Comparison of ENCODE assay signal across 8 mouse cellular contexts in genomic region chr7:5125549-5126406, GRCm38 (mm10). TPM values are rescaled to one million over a fixed set of nuclear protein-coding genes. Genes with fewer than 3 reads are reported as not detected.
DNase-seq lines count a peak whose midpoint lies in the region; ATAC-seq and TF ChIP-seq lines count a peak whose summit lies in the region.

Rasl2-9 (minus strand) TSS chr7:5125950.

- H3K4me3 ChIP-seq in hindbrain, embryonic 12.5 days: peak within 1 kb of the TSS; percentile 31
- H3K4me3 ChIP-seq in lung, postnatal 0 days (ENCODE audit: low read depth, low read length): peak within 1 kb of the TSS; percentile 32

- in situ Hi-C loops in Patski (cut with MboI; ENCODE audit: low pct_unique_long_range_greater_than_20kb): no loop called here

- H3K4me1 ChIP-seq in hindbrain, embryonic 12.5 days: no peaks in the 10 kb centered on the region
- H3K4me1 ChIP-seq in lung, postnatal 0 days (ENCODE audit: insufficient read depth, low read depth, low read length): peaks cover 3% of the 10 kb centered on the region; the same call in 1 of the 2 replicates

- no peak for TF ChIP-seq EP300 in lung, postnatal 0 days (IDR thresholded peaks at IDR 0.05)

- H3K36me3 ChIP-seq in hindbrain, embryonic 12.5 days: no peaks in the 10 kb centered on the region
- no peaks in the 10 kb centered on the region for H3K36me3 ChIP-seq in lung, postnatal 0 days (ENCODE audit: insufficient read depth, low read length)

- H3K9me3 ChIP-seq in hindbrain, embryonic 12.5 days (replicated peaks): no peaks in the 10 kb centered on the region; the same call in 1 of the 2 replicates
- H3K9me3 ChIP-seq in lung, postnatal 0 days (ENCODE audit: low read length): no peaks in the 10 kb centered on the region

- TF ChIP-seq CTCF in Patski (IDR thresholded peaks at IDR 0.05): peak; percentile 76
- peak; percentile 87 for TF ChIP-seq CTCF in lung, postnatal 0 days (IDR thresholded peaks at IDR 0.05)

- peak within 1 kb of the TSS; percentile 39 for H3K9ac ChIP-seq in hindbrain, embryonic 12.5 days
- no peak within 1 kb of the TSS for H3K9ac ChIP-seq in lung, postnatal 0 days (replicated peaks; ENCODE audit: low read depth)

- peaks cover 13% of the 10 kb centered on the region for H3K27me3 ChIP-seq in Patski
- H3K27me3 ChIP-seq in hindbrain, embryonic 12.5 days: no peaks in the 10 kb centered on the region; the same call in 1 of the 2 replicates
- H3K27me3 ChIP-seq in lung, postnatal 0 days (replicated peaks; ENCODE audit: insufficient read depth, low read length): no peaks in the 10 kb centered on the region

- CTCF ChIA-PET in Patski (lab: Charles Lee): no interaction called here

- H3K27ac ChIP-seq in hindbrain, embryonic 12.5 days: no peak within 1 kb of the TSS
- no peak within 1 kb of the TSS for H3K27ac ChIP-seq in lung, postnatal 0 days (ENCODE audit: low read length)

- no peak for DNase-seq in Patski (ENCODE audit: low read depth, low spot score)
- DNase-seq in cerebellum, postnatal 14 days: peak; percentile 86
- DNase-seq in frontal cortex, postnatal 14 days (ENCODE audit: low spot score in 2 of 2): peak; percentile 55 to 74
- DNase-seq in layer of hippocampus, postnatal 14 days (ENCODE audit: low spot score in 2 of 2): peak; percentile 79 to 82
- peak; percentile 71 for DNase-seq in lung, postnatal 0 days (ENCODE audit: low spot score)
- DNase-seq in ovary, postnatal 10 days (ENCODE audit: low spot score): peak; percentile 41
- DNase-seq in thymus, postnatal 0 days (ENCODE audit: low spot score): peak; percentile 58

- no peak for ATAC-seq in Patski
- ATAC-seq in hindbrain, embryonic 12.5 days (ENCODE audit: low FRiP score): peak; percentile 81
- peak; percentile 87 for ATAC-seq in lung, postnatal 0 days

- POLR2A ChIA-PET in Patski (lab: Charles Lee): no interaction called here

- 20% methylated on average over 42 of the region's 42 CpGs for WGBS in hindbrain, embryonic 12.5 days
- WGBS in lung, postnatal 0 days: 17% methylated on average over 42 of the region's 42 CpGs

- peak within 1 kb of the TSS; percentile 56 for H3K4me2 ChIP-seq in hindbrain, embryonic 12.5 days (replicated peaks)
- H3K4me2 ChIP-seq in lung, postnatal 0 days (replicated peaks; ENCODE audit: low read depth, low read length): peak within 1 kb of the TSS; percentile 61

RNA-seq across cellular contexts. Expression of gene Rasl2-9, which starts in this region (rescaled TPM):
- polyA plus RNA-seq in Patski (2021): 0.05 TPM
- polyA plus RNA-seq in hindbrain, embryonic 12.5 days (2016; fragmentation: Nextera tagmentation; extraction: Ambion mirVana): 0.31 and 0.41 TPM in 2 replicates
- not detected for total RNA-seq in layer of hippocampus, postnatal 14 days (2021)
- 0.52 and 0.88 TPM in 2 replicates for polyA plus RNA-seq in lung, postnatal 0 days (2015; fragmentation: Nextera tagmentation; extraction: Ambion mirVana)
- 0.13 and 0.40 TPM in 2 replicates for polyA plus RNA-seq in thymus, postnatal 0 days (2015; fragmentation: Nextera tagmentation; extraction: Ambion mirVana)

Comparison
In these comparisons a context has a peak if more than half of its experiments do, and no peak if none do; other contexts are left out.
1. Peak in ATAC-seq, H3K4me3 ChIP-seq, H3K9ac ChIP-seq and H3K4me2 ChIP-seq in hindbrain, embryonic 12.5 days; RNA of the gene not detected or under 1 TPM.
2. Peak in DNase-seq in layer of hippocampus, postnatal 14 days; RNA of the gene not detected or under 1 TPM.
3. Peak in DNase-seq, ATAC-seq, H3K4me3 ChIP-seq and H3K4me2 ChIP-seq in lung, postnatal 0 days; RNA of the gene not detected or under 1 TPM.
4. Peak in DNase-seq in thymus, postnatal 0 days; RNA of the gene not detected or under 1 TPM.